Mouse (Mus musculus) neural tube, embryonic 13.5 days (tissue): ENCODE results near the gene Mup7. TPM values are rescaled to one million over a fixed set of nuclear protein-coding genes. Genes with fewer than 3 reads are reported as not detected.
"Not testable (repeated sequence)": the region's sequence is repeated elsewhere in the genome, so short reads cannot be mapped to it uniquely, and the experiment has no call there.

Experiments
- ATAC-seq: fragments of 200-750 bp; cut with Nextera tagmentation; 2 replicates; pipeline ENCODE4 v1.8.0; 2017; ENCODE audit warnings: low read depth, mild to moderate bottlenecking, moderate TSS enrichment, moderate library complexity
- H3K27ac ChIP-seq: fragments of 300-500 bp; sonication (generic); replicated peaks from 2 replicates; pipeline ENCODE4 v1.5.1; 2015; ENCODE audit warnings: moderate library complexity, mild to moderate bottlenecking, inconsistent platforms
- H3K27me3 ChIP-seq: fragments of 300-500 bp; sonication (generic); 2 replicates; pipeline ENCODE4 v1.6.1; 2015; ENCODE audit warnings: mild to moderate bottlenecking, inconsistent platforms
- H3K36me3 ChIP-seq: fragments of 300-500 bp; sonication (generic); 2 replicates; pipeline ENCODE4 v1.6.1; 2015; ENCODE audit warnings: mild to moderate bottlenecking, inconsistent platforms
- H3K4me1 ChIP-seq: fragments of 300-500 bp; sonication (generic); replicated peaks from 2 replicates; pipeline ENCODE4 v1.6.1; 2015; ENCODE audit warnings: inconsistent platforms
- H3K4me2 ChIP-seq: fragments of 300-500 bp; sonication (generic); 2 replicates; pipeline ENCODE4 v1.6.1; 2015; ENCODE audit warnings: inconsistent platforms, mild to moderate bottlenecking, moderate library complexity
- H3K4me3 ChIP-seq: fragments of 300-500 bp; sonication (generic); 2 replicates; pipeline ENCODE4 v1.5.1; 2015; ENCODE audit warnings: mild to moderate bottlenecking, inconsistent platforms
- H3K9ac ChIP-seq: fragments of 300-500 bp; sonication (generic); 2 replicates; pipeline ENCODE4 v1.6.1; 2015; ENCODE audit warnings: moderate library complexity, mild to moderate bottlenecking, inconsistent platforms
- H3K9me3 ChIP-seq: fragments of 300-500 bp; sonication (generic); 2 replicates; pipeline ENCODE4 v1.6.1; 2016; ENCODE audit warnings: inconsistent platforms
- WGBS: fragments of 180-500 bp; shearing (Covaris S2); methylation state at CpG from one replicate; pipeline ENCODE4 v1.1.7; 2015; 5-methylcytosine and 5-hydroxymethylcytosine counted together
- polyA plus RNA-seq: library from polyadenylated mRNA; unstranded; fragments of >200 nt; fragmentation: Nextera tagmentation; extraction: Ambion mirVana; gene quantifications from 2 replicates; pipeline ENCODE4 v1.2.1, GENCODE M21; 2015

Gene Mup7
- polyA plus RNA-seq, result not detected in 2 replicates

- H3K4me2 ChIP-seq, H3K4me3 ChIP-seq, H3K36me3 ChIP-seq, H3K9me3 ChIP-seq, H3K4me1 ChIP-seq, H3K27ac ChIP-seq, ATAC-seq, H3K9ac ChIP-seq, H3K27me3 ChIP-seq: not testable (repeated sequence)
- WGBS, result 78% methylated on average over 2 of the region's 2 CpGs
Observed at GRCm38 (mm10) chr4:60070375-60070774, at the start of gene Mup7. TSS of gene Mup7 (minus strand) at chr4:60070475.

GRCm38 (mm10) chr4:60079865-60080264, 9.6 kb upstream of the Mup7 start:
- H3K27me3 ChIP-seq, H3K4me3 ChIP-seq, H3K36me3 ChIP-seq, H3K9ac ChIP-seq, H3K4me2 ChIP-seq, H3K27ac ChIP-seq, H3K9me3 ChIP-seq, ATAC-seq, H3K4me1 ChIP-seq: not testable (repeated sequence)
- 73% methylated on average over 3 of the region's 3 CpGs for WGBS

- not testable (repeated sequence) for H3K27ac ChIP-seq, H3K4me3 ChIP-seq, H3K4me1 ChIP-seq, ATAC-seq, H3K36me3 ChIP-seq, H3K9ac ChIP-seq, H3K9me3 ChIP-seq, H3K27me3 ChIP-seq, H3K4me2 ChIP-seq
- WGBS, result 60% methylated on average over 13 of the region's 13 CpGs
Observed at GRCm38 (mm10) chr4:60029334-60030111, 40.8 kb downstream of the Mup7 start.

GRCm38 (mm10) chr4:60020141-60020540, 50.1 kb downstream of the Mup7 start:
- 94% methylated on average over 7 of the region's 7 CpGs for WGBS
- not testable (repeated sequence) for H3K4me2 ChIP-seq, H3K4me3 ChIP-seq, H3K9ac ChIP-seq, ATAC-seq, H3K27ac ChIP-seq, H3K9me3 ChIP-seq, H3K4me1 ChIP-seq, H3K27me3 ChIP-seq, H3K36me3 ChIP-seq

Other genes with a start within 250 kb of the Mup7 start
- not detected in 2 replicates for gene Slc46a2, start 155.4 kb downstream of the Mup7 start, polyA plus RNA-seq
- not detected in 2 replicates for gene Mup4, start 109.8 kb downstream of the Mup7 start, polyA plus RNA-seq
- gene Mup6, start 106.2 kb downstream of the Mup7 start, polyA plus RNA-seq, result not detected in 2 replicates
- 0.41 TPM in 1 of 2 replicates, not detected in the other for gene Mup2, start 83.8 kb upstream of the Mup7 start, polyA plus RNA-seq
- gene Mup8, start 152.1 kb upstream of the Mup7 start, polyA plus RNA-seq, result not detected in 2 replicates